9 mouse cellular contexts compared by ENCODE assay signal in the genomic region with DNA sequence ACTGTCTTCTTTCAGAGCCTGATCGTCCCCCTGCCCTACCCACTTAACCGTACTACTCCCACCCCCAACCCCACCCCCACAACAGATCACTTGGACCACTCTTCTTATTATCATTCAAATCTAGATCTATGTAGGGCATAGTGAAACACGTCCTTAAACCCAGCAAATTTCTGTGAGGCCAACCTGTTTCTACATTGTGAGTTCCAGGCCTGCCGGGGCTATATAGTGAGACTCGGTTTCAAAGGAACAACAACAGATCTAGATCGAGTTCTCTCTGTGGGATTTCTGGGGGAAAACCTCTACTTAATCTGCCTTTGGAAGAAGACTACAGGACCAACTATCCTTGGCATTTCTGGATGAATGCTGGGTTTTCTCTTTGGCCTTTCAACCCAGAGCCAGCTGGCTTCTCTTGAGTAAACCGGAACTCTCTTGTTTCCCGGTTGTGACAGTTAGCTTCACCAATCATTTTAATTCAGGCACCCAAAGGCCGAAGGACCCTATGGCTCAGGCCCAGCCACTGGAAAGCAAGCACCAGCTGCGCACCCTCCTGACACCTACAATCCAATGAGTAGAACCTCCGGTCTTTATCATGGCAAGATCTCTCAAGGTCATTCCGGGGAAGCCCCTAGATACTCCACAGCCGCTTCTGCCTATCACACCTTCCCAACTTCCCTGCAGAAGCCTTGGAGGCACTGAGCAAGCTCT. TPM values are rescaled to one million over a fixed set of nuclear protein-coding genes. Genes with fewer than 3 reads are reported as not detected.
A peak's percentile ranks its signal among the peaks of the same experiment; 100 is the strongest.
DNase-seq lines count a peak whose midpoint lies in the region; ATAC-seq and TF ChIP-seq lines count a peak whose summit lies in the region.
"Had no signal": no experiment of that assay in that cellular context is flagged by ENCODE, and none has a peak within 500 bp of the region (broad histone marks: within the 10 kb centered on the region; RNA-seq: fewer than 3 reads in every experiment).

No protein-coding gene starts in this region.

- TF ChIP-seq CTCF in gastrocnemius, adult 2 months (IDR thresholded peaks at IDR 0.05), result no peak

- H3K4me3 ChIP-seq in gastrocnemius, adult 2 months, result peak overlapping the region; percentile 83
- peak overlapping the region; percentile 62 for H3K4me3 ChIP-seq in lung, embryonic 16.5 days (ENCODE audit: low read length)
- H3K4me3 ChIP-seq in intestine, embryonic 15.5 days (replicated peaks), result peak overlapping the region; percentile 52; the same call in 1 of the 2 replicates
- no peak overlapping the region for H3K4me3 ChIP-seq in neural tube, embryonic 13.5 days

- peak overlapping the region; percentile 91 for H3K27ac ChIP-seq in gastrocnemius, adult 2 months
- H3K27ac ChIP-seq in lung, embryonic 16.5 days (ENCODE audit: low read length), result peak overlapping the region; percentile 79; the same call in 1 of the 2 replicates
- no peak overlapping the region for H3K27ac ChIP-seq in intestine, embryonic 15.5 days
- H3K27ac ChIP-seq in neural tube, embryonic 13.5 days (replicated peaks), result no peak overlapping the region

- no peaks in the 10 kb centered on the region for H3K36me3 ChIP-seq in lung, embryonic 16.5 days (ENCODE audit: control insufficient read depth, insufficient read depth, low read length)
- H3K36me3 ChIP-seq in intestine, embryonic 15.5 days, result no peaks in the 10 kb centered on the region
- no peaks in the 10 kb centered on the region for H3K36me3 ChIP-seq in neural tube, embryonic 13.5 days

- peak; percentile 1; the same call in 1 of the 2 replicates for ATAC-seq in lung, embryonic 16.5 days (ENCODE audit: low read depth)
- ATAC-seq in intestine, embryonic 15.5 days, result peak; percentile 41
- ATAC-seq in neural tube, embryonic 13.5 days (ENCODE audit: low read depth), result no peak
- no peak for ATAC-seq in megakaryocyte progenitor cell, adult 5-6 weeks (replicated peaks; ENCODE audit: poor library complexity)

- H3K4me1 ChIP-seq in lung, embryonic 16.5 days (replicated peaks; ENCODE audit: control insufficient read depth, insufficient read depth, low read length), result peaks cover 26% of the 10 kb centered on the region
- 0 out of 2 replicates have a peak, but pooled peaks cover 3% of the 10 kb centered on the region for H3K4me1 ChIP-seq in intestine, embryonic 15.5 days (replicated peaks)
- H3K4me1 ChIP-seq in neural tube, embryonic 13.5 days (replicated peaks), result peaks cover 11% of the 10 kb centered on the region

- 74% methylated on average over 13 of the region's 13 CpGs for WGBS in lung, embryonic 16.5 days
- 83% methylated on average over 13 of the region's 13 CpGs for WGBS in intestine, embryonic 15.5 days
- WGBS in neural tube, embryonic 13.5 days, result 93% methylated on average over 13 of the region's 13 CpGs

- H3K27me3 ChIP-seq in lung, embryonic 16.5 days (ENCODE audit: control insufficient read depth, insufficient read depth, low read depth, low read length), result no peaks in the 10 kb centered on the region
- no peaks in the 10 kb centered on the region for H3K27me3 ChIP-seq in intestine, embryonic 15.5 days (replicated peaks)
- H3K27me3 ChIP-seq in neural tube, embryonic 13.5 days, result no peaks in the 10 kb centered on the region; the same call in 1 of the 2 replicates
- H3K27me3 ChIP-seq: CH12.LX had no signal

- intact Hi-C loops in gastrocnemius, adult 2 months (cut with DNase I), result no loop called here
- intact Hi-C loops in gastrocnemius, postnatal 14 days (cut with DNase I; ENCODE audit: low total_unique reads), result no loop called here

- peak overlapping the region; percentile 79 for H3K9ac ChIP-seq in lung, embryonic 16.5 days (ENCODE audit: low read length)
- H3K9ac ChIP-seq in intestine, embryonic 15.5 days, result no peak overlapping the region
- no peak overlapping the region for H3K9ac ChIP-seq in neural tube, embryonic 13.5 days

- no peaks in the 10 kb centered on the region for H3K9me3 ChIP-seq in lung, embryonic 16.5 days (ENCODE audit: control insufficient read depth, low read length)
- no peaks in the 10 kb centered on the region for H3K9me3 ChIP-seq in intestine, embryonic 15.5 days
- no peaks in the 10 kb centered on the region for H3K9me3 ChIP-seq in neural tube, embryonic 13.5 days

- H3K4me2 ChIP-seq in lung, embryonic 16.5 days (ENCODE audit: low read depth, low read length), result peak overlapping the region; percentile 81
- H3K4me2 ChIP-seq in intestine, embryonic 15.5 days (replicated peaks), result peak overlapping the region; percentile 88
- H3K4me2 ChIP-seq in neural tube, embryonic 13.5 days, result peak overlapping the region; percentile 58; the same call in 1 of the 2 replicates

- DNase-seq in gastrocnemius, adult 2 months, result no peak
- DNase-seq in gastrocnemius, postnatal 14 days, result no peak
- no peak for DNase-seq in lung, postnatal 14 days
- DNase-seq in natural killer cell, adult 2 months (ENCODE audit: low spot score in 2 of 2), result no peak

RNA-seq across cellular contexts. Expression of a gene that starts 0.8 kb away (rescaled TPM):
- total RNA-seq in gastrocnemius, adult 2 months (2021), result 1 to 10 TPM; 5.2 to 8.9 TPM
- total RNA-seq in gastrocnemius, postnatal 14 days (2021), result 1 to 10 TPM; 7.6 to 9.9 TPM
- 43.0 and 48.1 TPM in 2 replicates for polyA plus RNA-seq in lung, embryonic 16.5 days (2015; fragmentation: Nextera tagmentation; extraction: Ambion mirVana)
- 9.6 and 10.5 TPM in 2 replicates for polyA plus RNA-seq in intestine, embryonic 15.5 days (2015; fragmentation: Nextera tagmentation; extraction: Ambion mirVana)
- polyA plus RNA-seq in neural tube, embryonic 13.5 days (2015; fragmentation: Nextera tagmentation; extraction: Ambion mirVana), result 0.81 and 1.3 TPM in 2 replicates
- total RNA-seq in megakaryocyte progenitor cell, adult 5-6 weeks (2015), result 55.5 and 56.9 TPM in 2 replicates
- total RNA-seq in megakaryocyte progenitor cell, adult 5-6 weeks (2017), result 39.0 and 59.1 TPM in 2 replicates

Comparison
In these comparisons a context has a peak if more than half of its experiments do, and no peak if none do; other contexts are left out.
1. H3K27ac ChIP-seq: peak in gastrocnemius, adult 2 months (single experiment) and lung, embryonic 16.5 days (single experiment); none in intestine, embryonic 15.5 days (single experiment) and neural tube, embryonic 13.5 days (single experiment).
2. ATAC-seq: peak in lung, embryonic 16.5 days (single experiment) and intestine, embryonic 15.5 days (single experiment); none in neural tube, embryonic 13.5 days (single experiment) and megakaryocyte progenitor cell, adult 5-6 weeks (single experiment).
3. Peak in every context shown above with its lines, with median percentiles within 50 percentile points of each other: H3K4me2 ChIP-seq.